Mouse (Mus musculus) forelimb bud, embryonic 11.5 days (tissue): ENCODE measurements at regions not wholly inside any gene's neighbourhood (a gene's known extent, or its start where the extent isn't known, plus 50 kb on each side); places are given as distances from the start of the nearest gene placed in this dataset.
"Not testable (repeated sequence)": the region's sequence is repeated elsewhere in the genome, so short reads cannot be mapped to it uniquely, and the experiment has no call there.

ENCODE experiments used
- DNase-seq: peaks from one replicate; pipeline ENCODE4 v3.0.0-alpha.2; 2012; ENCODE audit warnings: low read depth, low spot score

GRCm38 (mm10) chrX:77307374-77307773, 203.4 kb upstream of the Tbl1x start:
- DNase-seq: no peak

- DNase-seq: peak; percentile 5
Measured at GRCm38 (mm10) chrX:77314384-77314783, 196.4 kb upstream of the Tbl1x start.

GRCm38 (mm10) chrX:77323644-77324043, 187.2 kb upstream of the Tbl1x start:
- no peak for DNase-seq

- DNase-seq: no peak
Measured at GRCm38 (mm10) chrX:77353181-77353580, 157.6 kb upstream of the Tbl1x start.

GRCm38 (mm10) chrX:77360551-77360950, 150.3 kb upstream of the Tbl1x start:
- DNase-seq: no peak

GRCm38 (mm10) chrX:77361106-77361505, 149.7 kb upstream of the Tbl1x start:
- DNase-seq: no peak

- no peak for DNase-seq
Measured at GRCm38 (mm10) chrX:77363657-77364056, 147.2 kb upstream of the Tbl1x start.

- no peak for DNase-seq
Measured at GRCm38 (mm10) chrX:77367351-77367750, 143.5 kb upstream of the Tbl1x start.

GRCm38 (mm10) chrX:77387271-77387670, 123.5 kb upstream of the Tbl1x start:
- DNase-seq: no peak

GRCm38 (mm10) chrX:77391760-77392446, 118.9 kb upstream of the Tbl1x start:
- no peak for DNase-seq

GRCm38 (mm10) chrX:77406896-77407295, 103.9 kb upstream of the Tbl1x start:
- DNase-seq: no peak

GRCm38 (mm10) chrX:77407925-77408324, 102.9 kb upstream of the Tbl1x start:
- DNase-seq: no peak

GRCm38 (mm10) chrX:77409370-77409769, 101.4 kb upstream of the Tbl1x start:
- no peak for DNase-seq

GRCm38 (mm10) chrX:77410812-77411211, 100.0 kb upstream of the Tbl1x start:
- DNase-seq: no peak

- DNase-seq: no peak
Measured at GRCm38 (mm10) chrX:77414156-77414555, 96.7 kb upstream of the Tbl1x start.

- no peak for DNase-seq
Measured at GRCm38 (mm10) chrX:77417766-77418165, 93.0 kb upstream of the Tbl1x start.

- DNase-seq: no peak
Measured at GRCm38 (mm10) chrX:77422206-77422605, 88.6 kb upstream of the Tbl1x start.

- DNase-seq: no peak
Measured at GRCm38 (mm10) chrX:77424792-77425727, 85.8 kb upstream of the Tbl1x start.

GRCm38 (mm10) chrX:77425728-77426102, 85.1 kb upstream of the Tbl1x start:
- DNase-seq: not testable (repeated sequence)

- DNase-seq: not testable (repeated sequence)
Measured at GRCm38 (mm10) chrX:77426836-77427235, 84.0 kb upstream of the Tbl1x start.

GRCm38 (mm10) chrX:77432001-77432565, 78.7 kb upstream of the Tbl1x start:
- no peak for DNase-seq
